Mouse (Mus musculus): ENCODE measurements around the gene Znhit3.

Znhit3 gene

DNA sequence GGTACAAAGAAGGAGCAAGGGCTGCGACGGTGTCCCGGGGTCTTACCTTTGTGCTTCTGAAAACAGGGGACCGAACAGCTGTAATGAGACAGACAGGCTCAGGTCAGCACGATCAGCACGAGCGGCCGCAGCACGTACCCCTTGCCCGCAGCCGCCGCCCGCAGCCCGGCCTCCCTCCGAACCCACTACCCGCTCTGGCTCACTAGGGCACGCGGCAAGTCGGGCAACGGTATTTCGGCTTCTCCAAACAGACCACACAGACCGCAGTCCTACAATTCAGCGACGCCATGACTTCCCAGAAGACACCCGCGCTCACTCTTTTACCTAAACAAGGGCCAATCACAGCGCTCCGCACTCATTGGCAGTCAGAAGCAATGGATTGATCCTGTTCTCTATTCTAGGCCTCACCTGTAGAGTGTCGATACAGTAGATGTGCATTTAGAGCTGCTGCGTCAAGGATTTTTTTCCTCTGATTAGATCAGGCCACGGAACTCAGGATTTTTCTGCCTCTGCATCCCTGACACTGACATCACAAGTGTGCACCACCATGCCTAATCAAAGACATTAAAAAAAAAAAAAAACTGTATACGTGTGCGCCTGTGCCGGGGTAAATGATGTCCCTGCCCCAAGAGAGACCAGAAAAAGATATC, at the start of gene Znhit3:
TSS of gene Znhit3 (minus strand) at position 314 of the 650 bp plus-strand sequence.
- peak; percentile 65 for DNase-seq (ENCODE audit: low spot score)

GRCm38 (mm10) chr11:84963556-84963955, 47.4 kb upstream of the Znhit3 start:
- DNase-seq (ENCODE audit: low spot score) = no peak

GRCm38 (mm10) chr11:84962536-84962935, 46.4 kb upstream of the Znhit3 start:
- no peak for DNase-seq (ENCODE audit: low spot score)

- DNase-seq (ENCODE audit: low spot score) = no peak
These were observed 45.4 kb upstream of the Znhit3 start for GRCm38 (mm10) chr11:84961571-84961970.

DNA sequence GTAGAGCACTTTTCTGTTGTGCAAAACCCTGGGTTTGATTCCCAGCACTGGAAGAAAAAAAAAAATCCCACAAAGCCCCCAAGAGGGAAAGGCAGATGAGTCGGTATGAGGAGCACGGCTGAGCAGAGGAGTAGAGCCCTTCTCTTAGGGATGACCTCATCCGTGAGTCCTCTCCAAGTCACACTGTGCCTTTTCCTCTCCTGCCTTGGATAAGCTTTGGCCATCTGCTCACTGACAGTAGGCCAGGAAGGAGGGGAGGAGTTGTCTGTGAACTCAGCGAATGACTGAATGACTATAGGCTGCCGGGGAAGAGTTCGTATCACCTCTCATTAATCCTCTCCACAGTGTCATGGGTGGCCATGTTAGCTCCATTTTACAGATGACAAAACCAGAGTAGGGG, 44.6 kb upstream of the Znhit3 start:
- no peak for DNase-seq (ENCODE audit: low spot score)

GRCm38 (mm10) chr11:84960291-84960690, 44.1 kb upstream of the Znhit3 start:
- DNase-seq (ENCODE audit: low spot score) = no peak

DNA sequence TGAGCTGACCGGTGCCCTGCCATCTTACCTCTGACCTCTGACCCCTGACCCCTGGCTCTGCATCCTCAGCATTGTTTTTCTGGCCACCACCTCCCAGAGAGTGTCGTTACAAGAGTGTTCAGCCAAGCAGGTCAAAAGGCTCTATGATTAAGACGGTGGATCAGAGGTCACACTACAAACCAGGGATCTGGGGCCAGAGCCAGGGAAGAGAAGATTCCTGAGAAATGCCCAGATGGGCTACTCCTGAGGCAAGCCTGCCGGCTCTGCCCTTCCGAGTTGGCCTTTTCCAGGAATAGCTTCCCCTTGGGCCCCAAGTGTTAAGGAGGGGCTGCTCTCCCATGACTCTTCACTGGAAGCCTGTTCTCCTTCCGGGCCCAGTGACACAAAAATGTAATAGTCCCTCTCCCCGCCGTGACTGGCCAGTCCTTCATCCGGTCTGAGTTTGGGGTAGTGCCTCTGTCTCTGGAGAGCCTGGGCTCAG, 43.6 kb upstream of the Znhit3 start:
- no peak for DNase-seq (ENCODE audit: low spot score)

DNA sequence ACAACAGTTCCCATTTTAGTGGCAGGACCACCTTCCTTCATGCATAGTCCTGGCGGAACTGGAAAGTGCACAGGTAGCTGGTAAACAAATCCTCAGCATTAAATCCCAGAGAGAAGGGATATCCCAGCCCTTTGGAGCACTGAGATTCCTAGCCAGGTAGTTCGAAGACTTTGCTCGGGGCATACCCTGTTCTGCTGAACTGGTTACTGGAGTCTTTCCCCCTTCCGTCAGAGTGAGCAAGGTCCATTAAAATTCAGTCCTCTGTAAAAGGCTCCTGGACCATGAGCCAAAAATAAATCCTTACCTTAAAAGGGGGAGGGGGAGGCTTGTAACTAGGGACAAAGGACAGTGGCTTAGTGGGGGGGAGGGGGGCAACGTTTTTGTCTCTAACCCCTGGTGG, 43.0 kb upstream of the Znhit3 start:
- DNase-seq (ENCODE audit: low spot score) = no peak

GRCm38 (mm10) chr11:84958271-84958630, 42.1 kb upstream of the Znhit3 start:
- DNase-seq (ENCODE audit: low spot score) = no peak

- no peak for DNase-seq (ENCODE audit: low spot score)
These were observed 41.6 kb upstream of the Znhit3 start, which contains the start of gene Car4 for GRCm38 (mm10) chr11:84957591-84958270. TSS of gene Car4 (plus strand) at chr11:84957786.

DNA sequence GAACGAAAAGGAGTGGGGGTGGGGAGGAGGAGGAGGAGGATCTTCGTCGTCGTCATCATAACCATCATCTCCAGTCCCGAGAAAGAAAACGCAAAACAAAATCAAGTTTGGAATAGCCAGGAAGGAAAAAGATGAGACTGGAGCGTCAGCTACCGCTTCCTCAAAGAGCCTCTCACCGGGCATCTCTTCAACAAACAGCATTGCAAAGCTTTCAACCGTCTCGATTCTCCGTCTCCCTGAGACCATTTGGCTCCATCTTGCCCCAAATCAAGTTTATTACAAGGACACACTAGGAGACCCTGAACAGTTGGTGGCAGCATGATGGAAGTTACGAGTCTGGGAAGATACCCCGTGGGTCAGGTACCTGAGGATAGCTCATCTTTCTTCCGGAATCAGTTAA, 41.0 kb upstream of the Znhit3 start:
- DNase-seq (ENCODE audit: low spot score) = no peak

DNA sequence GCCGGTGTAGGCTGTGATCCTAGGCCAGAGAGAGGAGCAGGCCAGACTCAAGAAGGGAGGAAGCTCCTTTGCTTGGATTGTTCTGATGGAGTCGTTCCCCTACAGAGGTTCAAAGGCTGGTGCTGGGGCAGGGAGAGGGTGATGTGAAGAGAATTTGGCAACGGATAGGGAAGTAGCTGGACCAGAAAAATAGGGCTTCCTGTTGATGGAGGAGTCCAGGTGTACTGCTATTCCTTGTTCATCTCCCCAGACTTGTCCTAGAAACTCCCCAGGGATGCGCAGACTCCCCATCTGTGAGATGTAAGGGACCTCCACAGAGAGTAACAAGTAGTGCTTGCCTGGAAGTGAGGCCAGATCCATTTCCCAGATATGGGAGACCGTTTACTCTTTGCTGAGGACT, 40.2 kb upstream of the Znhit3 start:
- DNase-seq (ENCODE audit: low spot score) = no peak

DNA sequence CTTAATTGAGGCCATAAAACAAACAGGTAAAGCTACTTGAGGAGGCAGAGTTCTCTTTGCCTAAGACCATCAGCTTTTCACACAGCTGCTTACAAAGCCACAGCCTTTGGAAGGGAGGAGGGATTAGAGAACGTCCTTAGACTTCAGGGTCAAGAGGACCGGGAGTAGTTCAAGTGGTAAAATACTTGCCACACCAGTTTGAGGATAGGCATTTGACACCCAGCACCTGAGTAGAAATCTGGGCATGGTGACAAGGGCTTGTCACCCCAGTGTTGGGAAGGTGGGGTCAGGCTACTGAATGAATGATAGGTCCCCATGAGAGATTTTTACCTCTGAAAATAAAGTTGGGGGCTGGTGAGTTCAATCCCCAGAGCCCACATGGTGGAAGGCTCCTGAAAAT, 36.4 kb upstream of the Znhit3 start:
- no peak for DNase-seq (ENCODE audit: low spot score)

GRCm38 (mm10) chr11:84948526-84948925, 32.4 kb upstream of the Znhit3 start:
- no peak for DNase-seq (ENCODE audit: low spot score)

- no peak for DNase-seq (ENCODE audit: low spot score)
These were observed 31.9 kb upstream of the Znhit3 start for GRCm38 (mm10) chr11:84948114-84948513.

- DNase-seq (ENCODE audit: low spot score) = no peak
These were observed 31.0 kb upstream of the Znhit3 start for GRCm38 (mm10) chr11:84947206-84947605.

DNA sequence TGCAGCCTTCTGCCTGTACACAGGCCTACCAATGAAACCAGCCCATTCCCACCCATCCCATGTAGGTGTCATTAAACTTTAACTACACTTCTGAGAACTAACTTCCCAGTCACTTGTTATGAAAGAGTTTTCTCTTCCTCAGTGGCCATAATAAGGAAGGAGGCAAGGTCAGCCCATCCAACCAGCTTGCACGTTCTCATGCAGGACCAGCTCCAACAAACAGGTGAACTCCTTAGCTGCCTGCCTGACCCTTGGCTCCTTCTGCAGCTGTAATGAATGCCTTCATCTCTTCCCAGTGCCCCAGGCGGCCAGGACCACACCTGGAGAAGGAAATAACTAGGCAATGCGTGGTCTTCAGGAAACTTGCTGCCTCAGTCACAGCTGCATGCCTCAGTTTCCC, 29.7 kb upstream of the Znhit3 start:
- no peak for DNase-seq (ENCODE audit: low spot score)

DNA sequence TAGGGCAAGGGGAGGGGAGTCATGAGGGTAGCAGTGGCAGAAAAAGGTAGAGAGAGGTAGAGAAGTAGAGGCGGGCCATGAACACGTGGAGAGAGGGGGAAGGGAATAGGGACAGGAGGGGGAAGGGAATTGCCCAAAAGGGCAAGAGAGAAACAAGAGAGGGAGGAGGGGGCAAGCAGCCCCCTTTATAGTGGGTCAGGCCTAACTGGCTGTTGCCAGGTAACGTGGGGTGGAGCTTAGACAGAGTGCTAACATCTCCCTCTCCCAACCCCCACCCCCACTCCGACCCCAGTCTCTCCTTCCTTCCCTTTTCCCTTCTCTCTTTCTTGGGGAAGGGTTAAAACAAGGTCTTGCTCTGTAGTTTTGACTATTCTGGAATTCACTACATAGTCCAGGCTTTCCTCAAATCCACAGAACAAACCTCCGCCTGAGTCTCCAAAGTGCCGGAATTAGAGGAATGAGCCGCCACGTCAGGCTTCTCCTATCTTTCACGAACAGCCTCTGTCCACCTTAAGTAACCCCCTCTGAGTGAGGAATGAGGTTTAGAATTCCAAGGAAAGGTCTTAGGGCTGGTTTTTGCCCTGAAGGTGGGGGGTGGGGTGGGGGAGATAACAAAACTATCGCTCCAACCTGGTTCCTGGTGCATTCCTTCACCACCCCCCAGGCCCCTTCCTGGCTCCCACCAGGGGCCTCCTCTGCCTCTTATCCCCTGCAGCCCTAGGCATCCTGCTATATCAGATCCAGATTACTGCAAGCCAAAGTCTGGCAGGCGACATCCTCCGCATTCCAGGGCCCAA, 28.7 kb upstream of the Znhit3 start:
- DNase-seq (ENCODE audit: low spot score) = no peak

DNA sequence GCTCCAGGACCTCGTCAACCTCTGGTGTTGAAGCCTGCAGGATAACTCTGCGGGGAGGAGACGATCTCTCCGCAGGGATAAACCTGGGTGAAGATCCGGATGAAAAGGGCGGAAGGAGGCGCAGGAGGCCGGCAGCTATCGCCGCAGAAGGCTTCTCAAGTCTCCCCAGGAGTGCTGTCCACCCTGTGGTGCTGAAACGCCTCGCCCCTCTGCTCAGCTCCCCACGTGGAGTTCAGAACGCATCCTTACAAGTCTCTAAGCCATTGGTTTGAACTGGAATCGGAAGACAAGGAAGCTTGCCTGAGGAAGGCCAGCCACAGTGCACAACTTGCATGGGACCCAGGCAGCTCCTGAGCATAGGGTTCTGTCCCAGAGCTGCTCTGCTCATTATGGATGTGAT, 27.8 kb upstream of the Znhit3 start:
- peak; percentile 5 for DNase-seq (ENCODE audit: low spot score)

DNA sequence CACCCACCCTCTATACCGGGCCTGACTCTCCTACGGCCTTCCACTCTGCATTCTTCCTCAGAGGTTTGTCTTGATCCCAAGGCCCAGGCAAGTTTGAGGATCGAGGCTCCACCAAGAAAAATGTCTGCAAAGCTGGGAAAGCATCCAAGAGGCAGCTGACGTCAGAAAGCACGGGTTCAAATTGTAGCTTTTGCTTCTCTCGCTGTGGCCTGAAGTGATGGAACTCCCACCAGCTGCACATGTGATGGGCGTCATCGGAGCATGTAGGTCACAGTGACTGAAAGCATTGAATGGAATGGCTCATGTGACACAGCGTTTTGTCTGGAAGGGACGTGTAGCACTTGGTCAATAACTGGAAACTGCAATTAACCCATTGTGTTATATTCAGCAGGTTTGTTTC, 24.0 kb upstream of the Znhit3 start:
- no peak for DNase-seq (ENCODE audit: low spot score)

DNA sequence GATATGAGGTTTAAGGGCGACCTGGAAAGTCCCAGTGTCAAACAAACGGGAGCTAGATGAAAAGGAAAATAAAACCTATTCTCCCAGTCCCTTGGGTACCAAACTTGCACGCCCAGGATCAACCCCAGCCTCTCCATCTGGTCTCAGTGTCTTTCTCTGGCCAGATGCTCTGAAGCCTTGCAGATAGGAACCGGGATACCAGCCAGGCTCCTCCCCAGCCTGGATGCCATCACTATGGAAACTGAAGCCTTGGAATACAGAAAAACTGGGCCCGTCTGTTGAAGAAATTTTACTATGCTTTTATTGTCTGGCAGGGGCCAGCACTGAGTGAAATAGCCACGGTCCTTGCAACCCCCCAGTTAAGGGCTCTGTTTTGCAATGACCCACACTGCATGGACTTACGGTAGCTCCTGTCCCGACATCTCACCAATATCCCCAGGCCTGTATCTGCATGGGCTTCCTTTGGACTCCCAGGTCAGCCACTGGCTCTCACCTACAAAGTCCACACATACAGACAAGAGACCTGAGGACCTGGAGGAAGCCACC, 23.4 kb upstream of the Znhit3 start:
- DNase-seq (ENCODE audit: low spot score) = no peak

DNA sequence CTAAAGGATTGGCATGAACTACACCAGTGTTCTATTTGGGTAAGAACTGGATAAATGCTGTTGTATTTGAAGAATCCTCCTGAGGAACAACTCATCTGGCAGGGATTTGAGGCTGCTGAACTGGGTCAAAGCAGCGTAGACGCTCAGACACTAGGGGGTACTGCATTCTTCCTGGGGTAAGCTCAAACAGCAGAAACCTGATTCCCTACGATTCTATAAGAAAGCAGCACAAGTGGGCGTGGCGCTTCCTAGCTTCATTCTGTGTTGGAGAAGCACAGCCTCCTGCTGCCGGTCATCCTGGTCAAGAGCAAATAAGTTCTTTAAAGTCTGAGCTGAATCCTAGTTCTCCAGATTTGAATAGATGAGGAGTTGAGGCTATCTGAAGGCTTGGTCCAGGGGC, 16.1 kb upstream of the Znhit3 start:
- DNase-seq (ENCODE audit: low spot score) = no peak

GRCm38 (mm10) chr11:84920981-84921380, 4.8 kb upstream of the Znhit3 start:
- DNase-seq (ENCODE audit: low spot score) = no peak
